Mouse (Mus musculus) adrenal gland, adult 10 weeks (tissue): ENCODE results near the gene Ralgds. TPM values are rescaled to one million over a fixed set of nuclear protein-coding genes. Genes with fewer than 3 reads are reported as not detected.

Experiments used
- polyA plus RNA-seq: library from polyadenylated mRNA; stranded (reverse); fragments of 350-450 nt; fragmentation: Illumina TruSeq; extraction: RNeasy Lipid Tissue Mini Kit (QIAGEN cat#74804); gene quantifications from one replicate; pipeline ENCODE4 v1.2.3, GENCODE M21; 2014; ENCODE audit warnings: low read depth, low replicate concordance

The Ralgds gene
- polyA plus RNA-seq: 11.4 TPM

GRCm38 (mm10) chr2:28512798-28513401 lies at the start of gene Ralgds:
Gene Ralgds (plus strand): TSS chr2:28513125.

GRCm38 (mm10) chr2:28465836-28466518 lies 46.9 kb upstream of the Ralgds start, which contains the start of gene 1700007K13Rik:
Gene 1700007K13Rik (minus strand): TSS chr2:28466332.

GRCm38 (mm10) chr2:28467860-28468485 lies 45.0 kb upstream of the Ralgds start, which contains the start of gene Mrps2:
Gene Mrps2 (plus strand): TSS chr2:28468066.

GRCm38 (mm10) chr2:28496671-28497070 lies 16.3 kb upstream of the Ralgds start, which contains the start of gene Gbgt1:
Gene Gbgt1 (plus strand): TSS chr2:28496891.

GRCm38 (mm10) chr2:28505795-28506194 lies 7.1 kb upstream of the Ralgds start, which contains the start of gene Gm10134:
Gene Gm10134 (plus strand): TSS chr2:28506095.

GRCm38 (mm10) chr2:28563303-28563702 lies 50.4 kb downstream of the Ralgds start, which contains the start of gene Cel:
Gene Cel (minus strand): TSS chr2:28563403.

GRCm38 (mm10) chr2:28583651-28584050 lies 70.7 kb downstream of the Ralgds start, which contains the start of gene Gtf3c5:
Gene Gtf3c5 (minus strand): TSS chr2:28583751.

Other genes with a start within 250 kb of the Ralgds start
- 2.0 TPM for gene Ppp1r26, start 66.3 kb upstream of the Ralgds start, polyA plus RNA-seq
- gene 1700007K13Rik, start 46.8 kb upstream of the Ralgds start, polyA plus RNA-seq: not detected
- 102 TPM for gene Mrps2, start 45.1 kb upstream of the Ralgds start, polyA plus RNA-seq
- not detected for gene Gbgt1, start 16.2 kb upstream of the Ralgds start, polyA plus RNA-seq
- gene Gm10134, start 7.0 kb upstream of the Ralgds start, polyA plus RNA-seq: not detected
- gene Cel, start 50.3 kb downstream of the Ralgds start, polyA plus RNA-seq: not detected
- 3.7 TPM for gene Gtf3c5, start 70.6 kb downstream of the Ralgds start, polyA plus RNA-seq
- not detected for gene Gfi1b, start 108.9 kb downstream of the Ralgds start, polyA plus RNA-seq
- gene Tsc1, start 128.1 kb downstream of the Ralgds start, polyA plus RNA-seq: 7.3 TPM
- not detected for gene Spaca9, start 186.6 kb downstream of the Ralgds start, polyA plus RNA-seq
- gene Ak8, start 187.0 kb downstream of the Ralgds start, polyA plus RNA-seq: not detected